Mouse (Mus musculus) midbrain, embryonic 16.5 days (tissue): ENCODE data around the gene Rad51. TPM values are rescaled to one million over a fixed set of nuclear protein-coding genes. Genes with fewer than 3 reads are reported as not detected.

Experiments used
- ATAC-seq: fragments of 200-750 bp; cut with Nextera tagmentation; 2 replicates; pipeline ENCODE4 v1.8.0; 2017; ENCODE audit warnings: moderate TSS enrichment
- H3K27ac ChIP-seq: fragments of 300-500 bp; sonication (generic); 2 replicates; pipeline ENCODE4 v1.5.1; 2014; ENCODE audit warnings: mild to moderate bottlenecking, low read length, mixed read lengths
- H3K27me3 ChIP-seq: fragments of 300-500 bp; sonication (generic); 2 replicates; pipeline ENCODE4 v1.6.1; 2014; ENCODE audit warnings: low read depth, low read length, mixed read lengths; ENCODE audit not compliant: control insufficient read depth, insufficient read depth
- H3K36me3 ChIP-seq: fragments of 300-500 bp; sonication (generic); 2 replicates; pipeline ENCODE4 v1.6.1; 2014; ENCODE audit warnings: mild to moderate bottlenecking, low read length, moderate library complexity, mixed read lengths; ENCODE audit not compliant: control insufficient read depth, insufficient read depth
- H3K4me1 ChIP-seq: fragments of 300-500 bp; sonication (generic); 2 replicates; pipeline ENCODE4 v1.6.1; 2014; ENCODE audit warnings: mild to moderate bottlenecking, low read length, mixed read lengths; ENCODE audit not compliant: control insufficient read depth, insufficient read depth
- H3K4me2 ChIP-seq: fragments of 300-500 bp; sonication (generic); 2 replicates; pipeline ENCODE4 v1.6.1; 2014; ENCODE audit warnings: mild to moderate bottlenecking, low read length, mixed read lengths
- H3K4me3 ChIP-seq: fragments of 300-500 bp; sonication (generic); 2 replicates; pipeline ENCODE4 v1.5.1; 2014; ENCODE audit warnings: low read depth, mild to moderate bottlenecking, low read length, moderate library complexity, mixed read lengths
- H3K9ac ChIP-seq: fragments of 300-500 bp; sonication (generic); 2 replicates; pipeline ENCODE4 v1.6.1; 2014; ENCODE audit warnings: low read depth, low read length, mixed read lengths
- H3K9me3 ChIP-seq: fragments of 300-500 bp; sonication (generic); replicated peaks from 2 replicates; pipeline ENCODE4 v1.6.1; 2014; ENCODE audit warnings: mild to moderate bottlenecking, low read length, mixed read lengths; ENCODE audit not compliant: control insufficient read depth, poor library complexity, severe bottlenecking
- WGBS: fragments of 180-500 bp; shearing (Covaris S2); extraction: QIAGEN DNeasy Blood & Tissue Kit; methylation state at CpG from one replicate; pipeline ENCODE4 v1.1.7; 2014; 5-methylcytosine and 5-hydroxymethylcytosine counted together
- polyA plus RNA-seq: library from polyadenylated mRNA; unstranded; fragments of >200 nt; fragmentation: Nextera tagmentation; extraction: Ambion mirVana; gene quantifications from 2 replicates; pipeline ENCODE4 v1.2.1, GENCODE M21; 2015

The Rad51 gene
- polyA plus RNA-seq, 1 experiment from 2014 or later = 5.8 TPM

GRCm38 (mm10) chr2:119172446-119172845 is 59.9 kb downstream of the Rad51 start:
- no peak overlapping the region for H3K4me2 ChIP-seq
- peaks cover 2% of the 10 kb centered on the region; the same call in 1 of the 2 replicates for H3K27me3 ChIP-seq
- WGBS = 74% methylated on average over 7 of the region's 7 CpGs
- ATAC-seq = no peak
- H3K36me3 ChIP-seq = peaks cover 2% of the 10 kb centered on the region
- H3K4me1 ChIP-seq = peaks cover 11% of the 10 kb centered on the region
- H3K27ac ChIP-seq = no peak overlapping the region
- no peak overlapping the region for H3K4me3 ChIP-seq
- no peak overlapping the region for H3K9ac ChIP-seq
- no peaks in the 10 kb centered on the region for H3K9me3 ChIP-seq

- H3K27ac ChIP-seq = peak overlapping the region; percentile 5; the same call in 1 of the 2 replicates
- no peaks in the 10 kb centered on the region for H3K27me3 ChIP-seq
- 0 out of 2 replicates have a peak overlapping the region, but pooled peaks have one; percentile 32 for H3K9ac ChIP-seq
- H3K4me1 ChIP-seq = peaks cover 8% of the 10 kb centered on the region
- 0 out of 2 replicates have a peak overlapping the region, but pooled peaks have one; percentile 6 for H3K4me2 ChIP-seq
- no peaks in the 10 kb centered on the region for H3K9me3 ChIP-seq
- 15% methylated on average over 13 of the region's 13 CpGs for WGBS
- ATAC-seq = 0 out of 2 replicates have a peak, but pooled peaks have one; percentile 26
- no peak overlapping the region for H3K4me3 ChIP-seq
- peaks cover 3% of the 10 kb centered on the region for H3K36me3 ChIP-seq
Measured at GRCm38 (mm10) chr2:119172862-119173576, 60.4 kb downstream of the Rad51 start.

GRCm38 (mm10) chr2:119173991-119174651 is 61.5 kb downstream of the Rad51 start, which contains the start of gene Gm14137:
Gm14137 (plus strand) TSS chr2:119174509.
- WGBS = 39% methylated on average over 8 of the region's 8 CpGs
- H3K27ac ChIP-seq = peak within 1 kb of the TSS; percentile 5; the same call in 1 of the 2 replicates
- no peaks in the 10 kb centered on the region for H3K27me3 ChIP-seq
- no peak for ATAC-seq
- 0 out of 2 replicates have a peak within 1 kb of the TSS, but pooled peaks have one; percentile 32 for H3K9ac ChIP-seq
- H3K4me1 ChIP-seq = peaks cover 8% of the 10 kb centered on the region
- no peak within 1 kb of the TSS for H3K4me2 ChIP-seq
- peaks cover 7% of the 10 kb centered on the region for H3K36me3 ChIP-seq
- no peaks in the 10 kb centered on the region for H3K9me3 ChIP-seq
- H3K4me3 ChIP-seq = no peak within 1 kb of the TSS

- Histone ChIP-seq H3K9me3 (no peaks in the 10 kb centered on the region), H3K36me3 (peaks cover 9% of the 10 kb centered on the region), H3K27ac (no peak overlapping the region), H3K27me3 (no peaks in the 10 kb centered on the region), H3K9ac (no peak overlapping the region), H3K4me2 (no peak overlapping the region), H3K4me1 (peaks cover 8% of the 10 kb centered on the region), H3K4me3 (no peak overlapping the region)
- ATAC-seq = no peak
- 54% methylated on average over 14 of the region's 14 CpGs for WGBS
Measured at GRCm38 (mm10) chr2:119174866-119175265, 62.3 kb downstream of the Rad51 start.

DNA sequence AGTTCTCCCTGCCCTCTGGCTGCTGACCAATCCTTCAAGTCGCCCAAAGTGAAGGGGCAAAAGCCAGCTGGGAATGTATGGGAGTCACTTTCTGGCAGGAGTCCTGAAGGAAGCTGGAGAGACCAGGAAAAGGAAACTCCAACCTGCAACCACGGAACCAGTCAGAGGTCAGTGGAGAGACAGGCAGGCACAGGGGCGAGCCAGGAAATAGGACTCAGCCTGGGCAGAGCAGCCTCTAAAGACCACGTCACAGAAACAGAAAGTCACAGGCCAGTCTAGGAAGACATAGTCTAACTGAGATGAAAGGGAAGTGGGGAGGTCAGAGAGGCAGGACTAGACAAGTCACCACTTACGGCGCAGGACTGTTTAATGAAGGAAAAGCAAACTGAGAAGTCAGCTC is 63.0 kb downstream of the Rad51 start:
- no peaks in the 10 kb centered on the region for H3K27me3 ChIP-seq
- H3K4me2 ChIP-seq = no peak overlapping the region
- H3K36me3 ChIP-seq = peaks cover 12% of the 10 kb centered on the region
- no peaks in the 10 kb centered on the region for H3K9me3 ChIP-seq
- H3K27ac ChIP-seq = no peak overlapping the region
- H3K4me3 ChIP-seq = no peak overlapping the region
- ATAC-seq = no peak
- H3K4me1 ChIP-seq = peaks cover 8% of the 10 kb centered on the region
- WGBS = 77% methylated on average over 6 of the region's 6 CpGs
- no peak overlapping the region for H3K9ac ChIP-seq

GRCm38 (mm10) chr2:119176761-119177160 is 64.2 kb downstream of the Rad51 start:
- Histone ChIP-seq H3K4me1 (peaks cover 8% of the 10 kb centered on the region), H3K9me3 (no peaks in the 10 kb centered on the region)
- ATAC-seq = no peak

GRCm38 (mm10) chr2:119177384-119177939 is 64.9 kb downstream of the Rad51 start:
- ATAC-seq = no peak
- Histone ChIP-seq H3K27ac (no peak overlapping the region), H3K4me1 (peaks cover 8% of the 10 kb centered on the region), H3K9ac (no peak overlapping the region), H3K4me2 (no peak overlapping the region), H3K36me3 (peaks cover 16% of the 10 kb centered on the region), H3K9me3 (no peaks in the 10 kb centered on the region), H3K27me3 (no peaks in the 10 kb centered on the region), H3K4me3 (no peak overlapping the region)
- WGBS = 89% methylated on average over 5 of the region's 5 CpGs

More at GRCm38 (mm10) chr2:119176761-119177160, 64.2 kb downstream of the Rad51 start:
- Histone ChIP-seq H3K27ac (no peak overlapping the region), H3K9ac (no peak overlapping the region), H3K27me3 (no peaks in the 10 kb centered on the region), H3K4me2 (no peak overlapping the region), H3K36me3 (peaks cover 16% of the 10 kb centered on the region), H3K4me3 (no peak overlapping the region)
- WGBS = 50% methylated on average over 3 of the region's 3 CpGs

GRCm38 (mm10) chr2:119182914-119183313 is 70.3 kb downstream of the Rad51 start:
- peaks cover 27% of the 10 kb centered on the region for H3K36me3 ChIP-seq
- H3K27ac ChIP-seq = no peak overlapping the region
- H3K9ac ChIP-seq = no peak overlapping the region
- H3K4me3 ChIP-seq = no peak overlapping the region
- H3K9me3 ChIP-seq = no peaks in the 10 kb centered on the region
- no peaks in the 10 kb centered on the region for H3K4me1 ChIP-seq
- H3K4me2 ChIP-seq = no peak overlapping the region
- no peaks in the 10 kb centered on the region for H3K27me3 ChIP-seq
- WGBS = 75% methylated on average over 7 of the region's 7 CpGs
- ATAC-seq = no peak
